Mouse (Mus musculus): ENCODE results near the gene Orai2.

DNA sequence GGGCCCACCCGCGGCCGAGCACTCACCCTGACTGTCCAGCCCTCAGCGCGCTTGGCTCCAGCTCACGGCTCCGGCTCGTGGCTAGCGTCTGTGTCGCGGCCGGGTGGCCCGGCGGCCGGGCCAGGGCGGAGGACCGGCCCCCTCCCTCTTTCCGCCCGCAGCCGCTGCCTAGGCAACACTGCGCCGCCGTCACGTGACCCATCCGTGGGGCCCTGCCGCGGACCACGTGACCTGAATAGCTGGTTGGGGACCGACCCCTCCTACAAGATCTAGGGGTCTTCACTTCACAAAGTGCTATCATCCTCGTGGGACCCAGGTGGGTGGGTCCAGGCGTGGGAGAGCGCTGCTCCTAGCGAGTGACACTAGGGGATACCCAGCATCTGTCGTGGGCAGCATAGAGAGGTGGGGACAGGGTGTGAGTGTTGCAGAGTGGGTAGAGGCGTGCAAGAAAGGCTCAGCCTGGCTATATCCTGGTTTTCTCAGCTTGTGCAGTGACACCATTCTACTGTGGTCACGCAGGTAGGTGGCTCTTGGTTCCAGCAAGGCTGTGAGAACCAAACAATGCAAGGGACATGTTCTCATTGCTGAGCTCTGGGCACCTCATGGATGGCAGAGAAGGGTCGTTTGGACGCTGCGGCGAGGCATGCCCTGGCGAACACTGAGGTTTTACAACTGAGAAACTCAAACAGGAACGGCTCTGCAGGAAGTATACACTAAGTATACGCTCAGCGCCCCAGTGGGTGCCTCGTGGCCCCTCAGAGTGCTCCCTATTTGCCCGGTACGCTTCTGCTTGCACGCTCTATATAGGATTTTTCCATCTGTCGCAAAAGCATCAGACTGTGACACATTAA lies at the start of gene Orai2:
- TF ChIP-seq POLR2A (IDR thresholded peaks at IDR 0.05; ENCODE audit: borderline replicate concordance, control insufficient read depth, low read depth, low read length), result peak; percentile 40; the same call in 1 of the 2 replicates
- no peak for TF ChIP-seq CTCF (IDR thresholded peaks at IDR 0.05; ENCODE audit: control insufficient read depth, insufficient read depth, low read length)
